8 mouse cellular contexts compared by ENCODE assay signal in genomic region chr17:24839842-24840241, GRCm38 (mm10). TPM values are rescaled to one million over a fixed set of nuclear protein-coding genes. Genes with fewer than 3 reads are reported as not detected.
DNase-seq lines count a peak whose midpoint lies in the region; ATAC-seq and TF ChIP-seq lines count a peak whose summit lies in the region.

TSS of gene Hagh (plus strand) at chr17:24840143.

- no peaks in the 10 kb centered on the region for H3K27me3 ChIP-seq in intestine, postnatal 0 days (replicated peaks; ENCODE audit: control insufficient read depth, insufficient read depth, low read length)
- H3K27me3 ChIP-seq in midbrain, embryonic 11.5 days (ENCODE audit: control insufficient read depth, insufficient read depth, low read length) = no peaks in the 10 kb centered on the region

- H3K27ac ChIP-seq in intestine, postnatal 0 days (ENCODE audit: low read depth, low read length) = no peak within 1 kb of the TSS
- no peak within 1 kb of the TSS for H3K27ac ChIP-seq in midbrain, embryonic 11.5 days (ENCODE audit: low read depth, low read length)

- DNase-seq in layer of hippocampus, adult 8-10 months (ENCODE audit: low spot score in 2 of 2) = no peak
- no peak for DNase-seq in layer of hippocampus, adult 9-11 months
- DNase-seq in brain, adult 2 months (ENCODE audit: low read depth, low spot score) = peak; percentile 67
- DNase-seq in gonadal fat pad, adult 2 months (ENCODE audit: low read depth) = no peak
- no peak for DNase-seq in midbrain, embryonic 11.5 days (ENCODE audit: low spot score, missing footprints)
- no peak for DNase-seq in ovary, postnatal 10 days (ENCODE audit: low spot score)
- no peak for DNase-seq in embryo, embryonic 10.5 days (ENCODE audit: low spot score)

- H3K9ac ChIP-seq in intestine, postnatal 0 days (ENCODE audit: low read depth, low read length) = no peak within 1 kb of the TSS
- no peak within 1 kb of the TSS for H3K9ac ChIP-seq in midbrain, embryonic 11.5 days (ENCODE audit: low read length)

- no peak for ATAC-seq in intestine, postnatal 0 days
- no peak for ATAC-seq in midbrain, embryonic 11.5 days (ENCODE audit: low FRiP score)

- 66% methylated on average over 8 of the region's 8 CpGs for WGBS in intestine, postnatal 0 days
- 63% methylated on average over 8 of the region's 8 CpGs for WGBS in midbrain, embryonic 11.5 days

- H3K36me3 ChIP-seq in intestine, postnatal 0 days (ENCODE audit: control insufficient read depth, insufficient read depth) = no peaks in the 10 kb centered on the region
- H3K36me3 ChIP-seq in midbrain, embryonic 11.5 days (ENCODE audit: control insufficient read depth, insufficient read depth, low read length) = no peaks in the 10 kb centered on the region

- H3K4me2 ChIP-seq in intestine, postnatal 0 days (replicated peaks; ENCODE audit: low read depth) = no peak within 1 kb of the TSS
- H3K4me2 ChIP-seq in midbrain, embryonic 11.5 days = no peak within 1 kb of the TSS

- H3K4me1 ChIP-seq in intestine, postnatal 0 days (replicated peaks; ENCODE audit: control insufficient read depth, insufficient read depth, low read length) = no peaks in the 10 kb centered on the region; the same call in 1 of the 2 replicates
- no peaks in the 10 kb centered on the region for H3K4me1 ChIP-seq in midbrain, embryonic 11.5 days (ENCODE audit: control insufficient read depth, insufficient read depth, low read length)

- TF ChIP-seq CTCF in intestine, postnatal 0 days (IDR thresholded peaks at IDR 0.05; ENCODE audit: low read depth) = no peak

- no peaks in the 10 kb centered on the region for H3K9me3 ChIP-seq in intestine, postnatal 0 days (ENCODE audit: control insufficient read depth)
- H3K9me3 ChIP-seq in midbrain, embryonic 11.5 days (ENCODE audit: control insufficient read depth, low read length) = no peaks in the 10 kb centered on the region

- H3K4me3 ChIP-seq in intestine, postnatal 0 days (ENCODE audit: low read depth, low read length) = no peak within 1 kb of the TSS
- H3K4me3 ChIP-seq in midbrain, embryonic 11.5 days (ENCODE audit: low read depth, low read length) = no peak within 1 kb of the TSS

RNA-seq across cellular contexts. Expression of gene Hagh, which starts in this region (rescaled TPM):
- 100 to 1,000 TPM; 121 to 133 (median 126) TPM for total RNA-seq in layer of hippocampus, adult 8-10 months (2022)
- 134 and 172 TPM in 2 replicates for polyA plus RNA-seq in gonadal fat pad, adult 2 months (2012; rRNA removed)
- polyA plus RNA-seq in intestine, postnatal 0 days (2015; fragmentation: Nextera tagmentation; extraction: Ambion mirVana) = 104 and 105 TPM in 2 replicates
- polyA plus RNA-seq in midbrain, embryonic 11.5 days (2014; fragmentation: Nextera tagmentation; extraction: Ambion mirVana) = 28.2 and 31.0 TPM in 2 replicates
